Mouse (Mus musculus) spleen, adult 12 weeks (tissue): Measurements from ENCODE around the gene Lclat1.

Source experiments
- DNase-seq: peaks from one replicate; pipeline ENCODE4 v3.0.0; 2022; ENCODE audit warnings: low spot score

Lclat1 gene

DNA sequence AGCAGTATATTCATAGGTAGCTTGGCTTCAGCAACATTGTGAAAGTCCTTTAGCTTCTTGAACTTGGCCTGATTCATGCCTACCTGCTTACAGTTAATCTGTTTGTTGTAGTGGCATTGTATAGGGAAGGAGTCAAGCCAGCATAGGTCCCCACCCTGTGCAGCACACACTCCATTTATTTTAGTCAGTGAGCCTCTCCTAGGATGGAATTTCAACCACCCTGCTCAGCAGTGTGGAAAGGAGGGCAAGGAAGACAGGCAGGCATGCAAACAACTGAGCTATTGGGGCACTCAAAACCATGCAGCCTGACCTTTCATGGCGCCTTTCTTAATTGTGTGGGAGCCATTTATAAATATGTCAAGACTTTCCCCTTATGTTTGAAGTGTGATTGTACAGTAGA lies 92.6 kb downstream of the Lclat1 start:
- DNase-seq: no peak

DNA sequence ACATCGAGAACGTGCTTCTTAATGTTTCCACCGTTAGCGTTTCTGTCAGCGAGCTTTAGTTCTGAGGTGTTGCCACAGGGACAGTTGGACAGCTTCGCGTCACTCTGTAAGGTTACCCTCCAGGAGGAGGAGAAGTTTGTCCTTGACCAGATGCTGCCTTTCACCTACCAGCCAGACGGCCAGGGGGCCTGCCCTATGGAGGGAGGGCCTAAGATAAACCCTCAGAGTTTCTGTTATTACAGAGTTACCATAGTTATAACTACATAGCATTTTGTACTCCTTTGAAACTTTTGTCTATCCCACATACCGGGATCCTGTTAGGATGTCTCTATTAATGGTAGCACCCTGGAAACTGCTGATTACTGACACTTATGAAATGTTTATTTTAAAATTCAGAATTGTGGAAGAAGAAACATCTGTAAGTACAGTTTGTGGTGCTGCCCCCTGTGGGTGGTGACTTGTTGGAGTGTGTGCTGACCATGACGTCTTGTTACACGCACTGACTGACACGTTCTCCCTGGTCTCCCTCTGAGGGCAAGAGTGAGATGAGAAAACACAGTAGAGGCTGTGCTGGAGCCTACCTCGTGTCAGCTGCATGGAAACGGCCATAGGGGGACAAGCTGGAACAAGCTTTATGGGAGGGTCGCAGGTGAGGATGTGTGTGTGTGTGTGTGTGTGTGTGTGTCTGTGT lies 96.0 kb downstream of the Lclat1 start:
- DNase-seq: no peak

DNA sequence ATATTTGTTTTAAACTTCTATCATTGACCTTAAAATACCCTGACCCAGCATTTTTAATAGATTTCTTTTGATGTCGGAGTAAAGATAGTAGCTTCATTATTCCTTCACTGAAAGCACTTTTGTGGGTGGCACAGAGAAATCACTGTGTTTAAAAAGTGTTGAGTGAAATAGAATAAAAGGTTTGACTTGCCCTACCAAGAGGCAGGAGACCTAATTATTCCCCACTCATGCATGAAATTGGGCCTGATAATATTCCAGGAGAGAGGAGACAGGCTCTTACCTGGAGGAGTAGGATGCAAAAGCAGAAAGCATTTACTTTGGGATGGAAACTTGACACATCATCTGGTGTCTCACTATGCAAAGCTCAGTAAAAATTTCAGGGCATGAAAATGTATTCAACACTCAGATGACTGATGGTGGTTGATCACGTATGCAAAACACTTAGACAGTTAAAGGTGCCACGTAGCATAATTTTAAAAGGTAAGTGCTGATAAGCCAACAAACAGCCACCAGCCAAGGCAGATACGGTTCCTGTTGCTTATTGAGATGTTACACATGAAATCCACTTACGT lies 103.3 kb downstream of the Lclat1 start:
- DNase-seq: no peak

DNA sequence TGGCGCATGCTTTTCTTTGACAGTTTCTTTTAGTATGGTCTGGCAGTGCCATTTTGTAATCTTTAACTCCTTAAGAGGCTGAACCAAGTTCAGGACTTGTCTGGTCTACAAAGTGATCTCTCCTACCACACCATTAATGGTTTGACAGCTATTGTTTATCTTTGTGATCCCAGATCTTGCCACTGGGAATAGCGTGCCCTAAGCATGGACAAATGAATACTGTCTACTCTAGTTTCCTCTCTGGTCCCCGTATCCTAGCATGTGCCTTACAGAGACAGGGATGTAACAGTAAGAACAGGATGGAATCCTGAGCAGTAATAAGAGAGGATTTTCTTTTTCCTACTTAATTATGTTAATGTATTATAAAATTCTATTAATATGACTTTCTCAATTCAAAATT lies 105.0 kb downstream of the Lclat1 start:
- DNase-seq: no peak

DNA sequence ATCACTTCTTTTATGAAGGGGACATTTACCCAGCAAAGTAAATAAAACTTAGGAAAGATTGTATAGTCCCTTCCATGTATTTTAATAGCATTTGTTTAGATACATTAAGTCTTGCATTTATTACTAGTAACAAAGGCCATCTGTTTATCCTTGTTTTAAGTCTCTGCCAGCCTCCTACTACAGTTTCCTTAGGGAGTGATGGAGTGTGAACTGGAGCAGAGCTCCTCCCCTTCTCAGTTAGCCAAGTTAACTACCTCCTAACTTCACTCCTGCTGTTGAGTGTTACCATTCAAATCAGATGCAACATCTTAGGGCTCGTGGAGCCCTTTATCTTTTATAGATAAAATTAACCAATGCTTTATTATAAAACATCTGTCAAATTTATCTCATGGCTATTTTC lies 105.4 kb downstream of the Lclat1 start:
- DNase-seq: no peak

DNA sequence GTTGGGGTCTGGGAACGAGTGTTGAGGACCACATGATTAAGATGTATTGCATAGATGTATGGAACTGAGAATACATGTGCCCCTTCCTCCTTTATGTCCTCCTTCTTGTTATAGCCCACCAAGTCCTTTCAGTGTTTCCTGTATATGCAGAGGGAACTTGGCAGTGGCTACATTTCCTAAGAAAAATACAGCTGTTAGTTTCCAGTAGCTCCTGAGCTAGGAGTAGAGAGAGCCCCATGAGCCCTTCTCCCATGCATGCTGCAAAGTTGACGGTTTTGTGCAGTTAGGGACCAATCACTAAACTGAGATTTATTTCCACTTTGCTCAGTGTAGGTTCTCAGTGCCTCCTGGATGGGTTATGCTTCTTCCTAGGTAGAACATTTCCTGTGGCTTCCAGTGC lies 105.9 kb downstream of the Lclat1 start:
- DNase-seq: no peak

DNA sequence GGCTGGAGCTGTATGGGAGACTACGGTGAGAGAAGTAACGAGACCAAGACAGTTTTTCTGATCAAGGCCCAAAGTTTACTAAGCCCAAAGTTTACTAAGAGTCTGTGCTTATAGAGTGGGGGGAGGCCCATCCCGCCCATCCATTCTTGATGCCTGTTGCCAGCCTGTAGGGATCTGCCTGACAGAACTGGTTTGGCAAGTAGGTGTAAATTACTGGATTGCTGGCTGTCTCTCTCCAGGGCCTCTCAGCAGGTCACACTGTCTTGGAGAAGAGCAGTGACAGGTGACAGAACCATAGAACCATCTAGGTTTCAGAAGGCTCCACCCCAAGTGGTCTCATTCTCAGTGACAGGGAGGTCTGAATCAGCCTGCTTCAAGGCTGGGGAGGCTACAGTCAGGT lies 109.5 kb downstream of the Lclat1 start:
- no peak for DNase-seq

DNA sequence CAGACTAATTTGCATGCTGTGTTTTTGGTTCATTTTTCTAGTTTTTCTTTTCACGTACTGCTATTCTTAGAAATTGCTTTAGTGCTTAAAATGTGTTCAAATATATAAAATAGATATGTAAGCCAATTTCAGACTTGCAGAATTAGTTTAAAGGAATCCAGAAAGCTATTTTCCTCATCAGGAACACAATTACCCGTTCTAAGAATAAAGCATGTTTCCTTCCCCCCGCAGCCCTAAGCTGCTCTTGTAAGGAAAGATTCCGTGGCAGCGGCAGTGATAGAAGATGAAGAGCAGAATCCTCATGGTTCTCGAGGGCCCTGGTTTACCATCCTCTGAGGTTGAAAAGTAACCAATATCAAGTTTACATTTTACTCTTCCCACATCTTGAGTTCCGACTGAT lies 113.0 kb downstream of the Lclat1 start:
- no peak for DNase-seq

DNA sequence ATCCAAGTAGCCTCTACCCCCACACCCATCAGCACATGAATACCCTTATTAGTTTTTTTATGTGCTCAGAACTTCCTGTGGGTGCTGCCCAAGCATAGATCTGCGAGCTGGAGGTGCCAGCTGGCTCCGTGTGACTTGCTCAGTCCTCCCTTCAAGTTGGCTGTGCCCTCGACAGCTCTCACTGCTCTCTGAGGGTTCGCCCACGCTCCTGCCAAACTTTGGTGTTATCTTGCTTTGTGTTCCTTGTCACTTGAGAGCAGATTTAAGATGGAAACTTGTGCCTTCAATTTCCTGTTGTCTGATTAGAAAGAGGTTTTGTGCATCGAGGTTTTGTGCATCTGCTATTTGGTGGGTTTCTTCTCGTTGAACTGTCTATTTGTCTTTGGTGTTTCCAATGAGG lies 114.3 kb downstream of the Lclat1 start:
- DNase-seq: no peak

DNA sequence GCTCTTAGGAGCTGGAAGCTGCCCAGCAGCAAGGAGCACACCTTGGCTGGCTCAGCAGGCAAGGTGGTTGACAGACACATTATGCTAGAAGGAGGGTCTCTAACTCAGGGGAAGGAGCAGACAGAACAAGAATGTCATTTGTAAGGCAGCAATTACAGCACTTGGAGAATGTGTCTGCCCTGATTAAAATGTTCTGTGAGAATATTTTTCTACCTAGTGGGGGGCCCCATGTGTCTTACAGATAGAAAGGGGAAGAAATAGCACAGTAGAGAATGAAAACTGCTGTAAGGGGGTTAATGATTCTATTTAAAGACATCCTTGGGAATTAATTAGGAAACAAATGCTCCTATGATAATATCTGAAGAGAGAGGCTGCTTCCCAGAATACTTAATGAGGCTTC lies 117.7 kb downstream of the Lclat1 start:
- DNase-seq: no peak

DNA sequence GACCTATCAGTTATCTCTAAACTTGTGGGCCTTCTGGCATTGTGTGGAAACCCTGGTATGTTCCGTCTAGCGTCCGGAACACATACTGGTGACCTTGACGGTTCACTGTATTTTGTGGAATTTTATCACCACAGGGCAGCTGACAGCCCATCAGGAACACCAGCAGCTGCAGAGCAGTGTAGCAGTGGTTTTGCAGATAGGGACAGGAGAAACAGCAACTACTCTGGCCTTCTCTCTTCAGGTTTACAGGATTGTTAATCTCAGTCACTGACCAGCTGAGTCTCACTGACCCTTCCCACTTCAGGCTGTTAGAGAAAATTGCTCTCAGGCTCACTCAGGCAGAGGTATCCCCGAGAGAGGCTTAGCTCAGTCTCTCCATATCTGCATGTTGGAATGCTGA lies 118.2 kb downstream of the Lclat1 start:
- no peak for DNase-seq

DNA sequence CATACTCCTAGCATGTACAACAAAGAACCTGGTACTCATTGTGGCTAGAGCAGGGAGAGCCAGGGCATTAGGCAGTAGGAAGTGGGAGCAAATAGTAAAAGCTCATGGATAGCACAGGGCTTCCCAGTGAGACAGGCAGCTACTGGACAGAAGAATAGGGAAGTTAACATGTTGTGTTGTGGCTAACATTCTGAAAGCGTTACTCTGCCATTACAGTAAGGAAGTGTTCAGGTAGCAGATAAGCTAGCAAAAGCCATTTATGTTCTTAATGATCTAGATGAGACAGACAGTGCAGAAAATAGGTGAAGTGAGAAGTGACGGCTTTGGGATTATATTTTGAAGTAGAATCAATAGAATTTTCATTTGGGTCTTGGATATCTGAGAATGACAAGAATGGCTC lies 118.8 kb downstream of the Lclat1 start:
- DNase-seq: no peak

DNA sequence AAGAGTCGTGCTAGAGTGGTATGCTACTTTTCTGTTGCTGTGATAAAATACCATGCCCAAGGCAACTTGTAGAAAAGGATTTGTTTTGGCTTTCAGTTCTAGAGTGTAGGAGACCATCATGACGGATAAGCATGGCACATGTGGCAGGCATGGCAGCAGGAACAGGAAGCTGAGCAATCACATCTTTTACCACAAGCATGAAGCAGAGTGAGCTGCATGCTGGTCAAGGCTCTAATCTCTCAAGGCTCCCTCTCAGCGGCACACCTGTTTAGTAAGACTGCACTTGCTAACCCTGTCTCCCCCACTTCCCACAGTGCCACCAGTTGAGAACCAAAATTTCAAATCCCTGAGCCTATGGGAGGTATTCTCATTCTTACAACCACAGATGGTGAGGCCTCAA lies 119.6 kb downstream of the Lclat1 start:
- no peak for DNase-seq

DNA sequence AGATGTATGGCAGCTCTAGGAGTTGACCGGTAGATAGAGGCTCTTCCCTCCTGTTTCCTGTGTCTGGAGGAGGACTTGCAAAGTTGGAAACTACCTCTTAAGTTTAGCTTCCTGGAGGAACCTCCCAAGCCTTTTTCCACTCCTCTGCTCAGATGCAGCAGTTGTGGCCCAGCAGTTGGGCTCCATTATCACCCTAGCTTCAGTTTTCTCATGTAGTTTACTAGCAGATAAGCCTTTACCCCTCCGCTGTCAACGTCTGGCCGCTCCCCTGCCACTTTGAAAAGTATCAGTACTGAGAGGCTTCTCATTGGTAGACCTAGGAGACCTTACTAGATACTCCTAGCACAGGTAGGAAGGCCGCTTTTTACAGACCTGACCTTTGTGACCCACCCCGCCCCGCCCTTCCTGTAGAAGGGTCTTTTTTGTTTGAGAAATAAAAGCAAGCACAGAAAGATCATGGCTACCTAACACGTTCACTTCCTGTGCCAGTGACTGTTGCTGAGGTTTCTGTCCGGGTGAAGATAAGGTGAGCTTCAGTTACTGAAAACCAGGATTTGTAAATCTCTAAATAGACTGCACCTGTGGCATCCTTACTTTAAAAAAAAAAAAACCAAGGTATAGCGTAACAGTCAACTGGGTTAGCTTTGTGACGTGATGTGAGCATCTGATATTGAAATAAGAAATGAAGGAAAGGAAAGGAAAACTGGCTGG lies 121.8 kb downstream of the Lclat1 start:
- DNase-seq: no peak

DNA sequence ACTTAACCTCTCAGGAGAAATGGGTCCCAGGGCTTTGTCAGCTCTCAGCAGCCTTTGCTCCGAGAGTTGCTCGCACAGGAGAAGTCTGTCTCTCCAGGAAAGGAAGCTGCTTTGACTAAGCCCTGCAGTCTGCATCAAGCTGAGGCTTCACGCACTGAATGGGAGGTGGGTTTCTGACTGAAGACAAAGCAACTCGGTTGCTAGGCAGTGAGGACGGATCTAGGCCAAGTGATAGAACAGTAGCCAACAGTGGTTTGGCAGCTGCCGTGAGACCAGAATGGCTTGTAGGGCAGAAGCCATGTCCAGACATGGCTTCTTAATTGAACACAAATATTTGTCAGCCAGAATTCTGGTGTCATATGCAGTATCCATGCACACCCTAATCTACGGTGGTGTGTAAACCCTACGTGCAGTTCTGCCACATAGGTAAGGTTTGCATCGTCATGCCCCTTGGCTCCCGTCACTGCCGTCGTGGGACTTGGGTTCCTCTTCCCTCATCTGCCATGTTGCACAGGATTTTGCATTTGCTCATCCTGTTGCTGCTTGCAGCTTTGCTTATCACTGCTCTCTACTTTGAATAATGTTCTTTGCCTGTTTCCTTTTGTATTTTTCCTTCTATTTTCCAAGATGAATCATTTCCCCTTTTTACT lies 122.7 kb downstream of the Lclat1 start:
- DNase-seq: no peak

DNA sequence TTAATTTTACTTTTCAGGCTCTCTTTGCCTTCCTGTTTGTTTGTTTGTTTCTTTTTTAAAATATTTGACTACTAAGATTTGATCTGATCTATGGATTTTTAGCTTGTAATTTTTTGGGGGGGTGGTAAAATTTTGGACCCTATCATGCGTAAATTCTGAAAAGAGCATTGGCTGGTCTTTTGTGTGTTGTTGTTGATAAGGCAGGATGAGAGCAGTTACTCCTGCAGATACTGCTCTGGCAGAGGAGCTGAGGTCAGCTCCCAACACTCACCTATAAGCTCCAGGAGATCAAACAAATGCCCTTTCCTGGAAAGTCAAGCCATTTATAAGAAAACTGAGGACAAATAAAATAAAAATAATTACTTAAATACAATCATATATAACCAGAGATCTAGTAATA lies 123.6 kb downstream of the Lclat1 start:
- no peak for DNase-seq

DNA sequence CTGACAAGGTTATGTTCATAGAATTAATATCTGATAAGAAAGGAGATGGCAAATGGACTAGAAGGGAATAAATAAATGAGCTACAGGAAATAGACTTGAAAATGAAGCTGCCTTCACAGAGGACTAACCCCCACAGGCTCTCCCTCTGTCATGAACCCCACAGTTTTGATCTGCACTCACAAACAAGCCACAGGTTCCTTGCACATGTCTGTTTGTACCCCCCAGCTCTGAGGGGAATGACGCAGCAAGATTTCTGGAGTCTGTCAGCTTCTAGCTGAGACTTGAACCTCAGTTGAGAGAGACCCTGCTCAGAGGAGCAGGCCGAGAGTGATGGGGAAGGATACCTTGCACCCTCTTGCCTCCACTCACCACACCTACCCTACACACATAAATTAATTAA lies 124.8 kb downstream of the Lclat1 start:
- no peak for DNase-seq

DNA sequence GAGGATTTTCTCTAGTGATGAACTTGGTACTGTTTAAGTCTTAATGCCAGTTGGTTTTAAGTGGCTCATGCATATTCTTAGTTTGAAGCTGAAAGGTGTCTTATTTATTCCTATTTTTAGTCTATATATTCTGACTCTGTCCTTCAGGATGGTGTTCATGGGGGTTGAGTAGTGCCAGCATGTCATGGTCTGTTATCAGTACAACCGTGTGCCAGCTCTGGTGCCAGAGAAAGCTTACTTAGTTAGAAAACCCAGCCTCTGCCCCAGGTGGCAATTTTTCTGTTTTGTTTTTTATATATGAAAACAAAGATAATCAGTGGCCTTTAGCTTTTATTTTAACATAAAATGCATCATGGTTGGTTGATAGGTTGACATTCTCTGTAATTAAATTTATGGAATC lies 126.2 kb downstream of the Lclat1 start:
- no peak for DNase-seq

DNA sequence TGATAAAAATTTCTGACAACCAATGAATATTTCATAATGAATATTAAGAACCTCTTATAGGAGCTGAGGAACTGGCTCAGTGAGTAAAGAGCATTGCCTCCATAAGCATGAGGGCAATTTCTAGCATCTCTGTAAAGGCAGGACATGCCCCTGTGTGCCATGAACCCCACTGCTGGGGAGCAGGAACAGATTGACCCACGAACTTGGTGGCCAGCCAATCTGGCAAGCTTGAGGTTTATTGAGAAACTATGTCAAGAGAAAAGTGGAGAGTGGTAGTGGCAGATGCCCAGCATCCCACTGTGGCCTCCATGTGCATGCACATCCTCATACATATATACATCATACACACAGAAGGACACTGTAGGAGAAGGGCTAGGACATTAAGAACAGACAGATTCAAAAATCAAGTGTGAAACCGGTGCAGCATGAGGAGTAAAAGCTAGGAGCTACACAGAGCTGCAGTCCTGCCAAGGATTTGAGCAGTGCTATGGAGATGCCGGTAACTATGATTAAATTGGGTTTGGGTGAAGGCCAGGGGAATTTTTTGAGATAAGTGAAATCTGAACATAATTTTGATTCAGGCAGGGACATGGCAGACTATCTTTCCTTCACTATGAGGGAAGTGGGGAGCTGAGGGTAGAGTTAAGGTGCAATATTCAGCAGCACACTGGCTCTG lies 129.5 kb downstream of the Lclat1 start:
- no peak for DNase-seq

DNA sequence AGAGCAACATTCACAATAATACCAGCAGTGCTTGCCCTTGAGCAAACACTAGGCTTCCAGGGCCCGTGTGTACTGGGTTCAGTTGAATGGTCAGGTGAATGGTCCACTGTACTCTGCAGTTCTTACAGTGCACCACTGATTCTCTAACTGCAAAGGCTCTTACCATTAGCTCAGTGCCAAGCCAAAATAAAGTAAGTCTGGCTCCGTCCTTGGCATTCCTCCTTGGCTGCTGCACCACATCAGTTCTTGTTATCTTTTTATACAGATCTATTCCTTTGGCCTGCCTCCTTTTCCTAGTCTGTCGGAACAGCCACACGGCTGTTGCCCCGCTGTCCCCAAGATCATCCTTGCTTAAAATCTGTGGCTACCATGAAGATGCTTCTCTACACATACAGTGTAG lies 130.7 kb downstream of the Lclat1 start:
- no peak for DNase-seq

DNA sequence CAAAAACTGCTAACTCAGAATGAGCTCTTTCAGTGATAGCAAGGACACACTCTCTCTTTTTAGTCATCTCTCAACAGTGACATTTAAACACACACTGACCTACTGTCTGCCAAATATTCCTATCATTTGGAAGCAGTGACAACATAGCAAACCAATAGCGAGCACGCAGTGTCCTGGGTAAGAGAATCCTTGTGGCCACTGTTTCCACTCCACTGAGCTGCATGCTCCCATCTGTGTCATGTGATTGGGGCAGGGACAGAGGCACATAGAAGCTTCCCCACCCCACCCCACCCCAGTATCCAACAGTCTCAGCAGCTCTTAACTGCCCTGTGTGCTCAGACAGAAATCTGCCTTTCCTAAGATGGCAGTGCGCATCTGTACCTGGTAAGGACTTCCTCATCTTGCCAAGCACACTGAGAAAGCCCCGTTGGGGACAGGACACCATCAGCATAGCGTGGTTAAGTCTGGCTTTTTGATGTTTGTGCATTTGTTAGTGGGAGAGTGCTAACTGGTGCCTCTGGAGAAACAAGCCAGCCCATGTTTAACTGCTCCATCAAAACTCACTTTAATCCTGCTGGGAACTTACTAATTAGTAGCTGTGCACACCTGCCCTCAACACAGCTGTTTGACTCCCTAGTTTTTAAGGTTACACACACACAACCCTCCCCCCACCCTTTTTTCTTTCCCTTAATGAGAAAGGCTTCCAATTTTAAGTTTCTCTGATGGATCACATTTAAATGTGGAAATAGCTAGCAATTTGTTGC lies 133.5 kb downstream of the Lclat1 start:
- no peak for DNase-seq

DNA sequence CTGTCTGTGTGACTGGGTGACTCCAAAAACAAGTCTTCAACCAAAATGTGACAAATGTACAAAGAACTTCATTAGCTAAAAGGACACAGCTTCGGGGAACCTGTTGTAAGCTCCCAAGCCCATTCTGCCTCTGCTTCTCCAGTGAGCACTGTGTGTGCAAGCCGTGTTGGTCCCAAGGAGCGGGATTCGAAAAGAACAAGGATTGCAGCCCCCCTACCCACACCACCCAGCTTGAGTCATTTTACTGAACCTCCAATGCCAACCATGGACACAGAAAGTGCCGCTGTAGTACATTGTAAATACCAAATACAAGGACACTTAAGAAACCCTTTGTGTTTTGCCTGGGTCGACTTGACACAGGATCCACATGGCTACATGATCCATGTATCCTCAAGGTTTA lies 135.9 kb downstream of the Lclat1 start:
- no peak for DNase-seq
